Mouse (Mus musculus): Measurements from ENCODE around the gene Hbb-bt.
"Not testable (repeated sequence)": the region's sequence is repeated elsewhere in the genome, so short reads cannot be mapped to it uniquely, and the experiment has no call there.

Hbb-bt gene

GRCm38 (mm10) chr7:103808120-103808519, 5.7 kb downstream of the Hbb-bt start:
- not testable (repeated sequence) for DNase-seq

GRCm38 (mm10) chr7:103806856-103807255, 6.9 kb downstream of the Hbb-bt start:
- DNase-seq, result no peak

GRCm38 (mm10) chr7:103792669-103793388, 21.0 kb downstream of the Hbb-bt start:
- DNase-seq, result peak; percentile 18

GRCm38 (mm10) chr7:103791721-103792120, 22.1 kb downstream of the Hbb-bt start, which contains the start of gene Olfr67:
TSS of gene Olfr67 (minus strand) at chr7:103791821.
- DNase-seq, result no peak

GRCm38 (mm10) chr7:103779598-103779997, 34.2 kb downstream of the Hbb-bt start, which contains the start of gene Olfr68:
TSS of gene Olfr68 (minus strand) at chr7:103779698.
- no peak for DNase-seq

- not testable (repeated sequence) for DNase-seq
Measured at GRCm38 (mm10) chr7:103777652-103778051, 36.1 kb downstream of the Hbb-bt start.

- DNase-seq, result no peak
Measured at GRCm38 (mm10) chr7:103771494-103771893, 42.3 kb downstream of the Hbb-bt start, which contains the start of gene Olfr69. TSS of gene Olfr69 (minus strand) at chr7:103771594.

- DNase-seq, result not testable (repeated sequence)
Measured at GRCm38 (mm10) chr7:103767687-103768086, 46.1 kb downstream of the Hbb-bt start.

Data from heart, adult 11 months (tissue).